Mouse (Mus musculus) gastrocnemius, postnatal 14 days (tissue): ENCODE data around the gene Cmtr1. TPM values are rescaled to one million over a fixed set of nuclear protein-coding genes. Genes with fewer than 3 reads are reported as not detected.
A peak's percentile ranks its signal among the peaks of the same experiment; 100 is the strongest.
"Not testable (repeated sequence)": the region's sequence is repeated elsewhere in the genome, so short reads cannot be mapped to it uniquely, and the experiment has no call there.

Experiments used
- DNase-seq: peaks from one replicate; pipeline ENCODE4 v3.0.0; 2021; ENCODE audit warnings: mixed read lengths
- intact Hi-C: fragments of 180-260 bp; cut with DNase I; formaldehyde crosslinking; loops from one replicate; pipeline ENCODE4 v1.15.1; 2025; ENCODE audit warnings: low total_unique reads
- total RNA-seq, 2 experiments: library from RNA; stranded (reverse); gene quantifications; 2 replicates each; pipeline ENCODE4 v1.2.3; 2021

The Cmtr1 gene
- total RNA-seq, 2 experiments from 2014 or later, result 36.7 to 38.8 TPM

DNA sequence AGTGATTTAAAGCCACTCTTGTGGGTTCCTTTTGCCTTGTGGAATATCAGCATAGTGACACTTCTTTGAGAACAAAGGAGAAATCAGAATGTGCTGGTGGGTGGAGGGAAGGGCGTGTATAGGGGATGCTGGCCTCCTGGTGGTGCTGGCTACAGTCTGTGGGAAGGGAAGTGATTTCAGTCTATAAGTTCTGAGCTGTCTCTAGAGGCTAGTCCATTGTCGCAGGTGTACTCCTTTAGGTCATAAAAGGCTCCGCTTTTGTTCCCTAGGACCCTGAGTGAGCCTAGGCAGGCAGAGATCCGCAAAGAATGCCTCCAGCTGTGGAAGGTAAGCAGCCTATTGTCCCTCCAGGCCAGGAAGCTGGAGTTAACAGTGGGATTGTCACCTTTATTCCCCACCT, 34.1 kb downstream of the Cmtr1 start:
- intact Hi-C loops, result no loop called here
- no peak for DNase-seq

DNA sequence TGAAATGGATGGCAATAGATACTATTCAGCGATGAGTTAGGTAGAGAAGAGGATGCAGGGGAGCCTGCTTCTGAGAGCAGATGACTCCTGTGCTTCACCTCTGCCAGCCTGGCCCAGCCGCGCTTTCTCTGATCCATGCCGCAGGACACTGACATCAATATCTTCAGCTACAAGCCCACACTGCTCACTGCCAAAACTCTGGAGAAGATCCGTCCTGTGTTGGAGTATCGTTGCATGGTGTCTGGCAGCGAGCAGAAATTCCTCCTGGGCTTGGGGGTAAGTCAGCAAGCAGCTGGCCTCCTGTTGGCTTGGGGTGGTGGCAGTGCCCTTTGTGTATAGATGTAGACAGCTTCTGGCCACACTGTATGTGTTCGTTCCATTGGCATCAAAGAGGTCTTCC, 36.5 kb downstream of the Cmtr1 start:
- peak; percentile 59 for DNase-seq
- intact Hi-C loops, result no loop called here

GRCm38 (mm10) chr17:29698421-29698820, 38.0 kb downstream of the Cmtr1 start:
- intact Hi-C loops, result no loop called here

DNA sequence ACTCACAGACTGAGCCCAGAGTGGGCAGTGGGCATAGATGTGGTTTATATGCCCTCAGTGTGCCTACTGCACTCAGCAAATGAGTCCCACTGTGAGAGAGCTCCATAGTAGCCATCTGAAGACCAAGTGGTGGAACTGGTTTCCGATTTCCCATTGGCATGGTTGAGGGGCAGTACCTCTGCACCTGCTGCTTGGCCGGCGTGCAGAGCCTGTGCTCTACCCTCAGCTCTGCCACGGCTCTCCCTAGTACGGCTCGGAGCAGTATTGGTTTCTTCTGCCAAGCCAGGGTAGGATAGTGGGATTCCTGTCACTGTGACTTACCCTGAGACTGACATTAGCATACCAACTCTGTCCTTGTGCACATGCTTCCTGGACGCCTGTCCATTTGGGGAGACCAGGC, 40.2 kb downstream of the Cmtr1 start:
- intact Hi-C loops, result loop anchor here (5.0 kb wide), 1 partner anchor 72 kb away; no protein-coding TSS in a partner anchor
- peak; percentile 41 for DNase-seq

More at GRCm38 (mm10) chr17:29698421-29698820, 38.0 kb downstream of the Cmtr1 start:
- DNase-seq, result no peak

- intact Hi-C loops, result loop anchor here (5.0 kb wide), 1 partner anchor 69 kb away; no protein-coding TSS in a partner anchor
- DNase-seq, result no peak
Measured at GRCm38 (mm10) chr17:29702938-29703710, 42.7 kb downstream of the Cmtr1 start.

DNA sequence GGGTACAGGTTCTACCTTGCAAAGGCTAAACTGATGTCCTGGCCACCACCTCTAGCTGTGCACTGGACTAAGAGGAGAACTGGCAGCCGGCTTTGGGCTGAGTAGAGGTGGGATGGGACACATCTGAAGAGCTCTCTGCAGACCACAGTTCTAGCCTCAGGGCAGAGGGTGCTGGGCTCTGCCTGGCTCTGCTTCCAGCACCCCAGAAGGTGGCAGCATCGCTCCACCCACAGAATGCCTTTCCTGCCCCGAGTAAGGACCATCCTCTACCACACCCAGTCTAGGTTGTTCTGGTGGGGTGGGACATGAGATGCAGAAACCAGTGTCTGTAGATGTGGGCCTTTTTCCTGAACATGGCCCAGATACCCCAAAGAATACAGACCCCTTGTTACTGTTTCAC, 44.4 kb downstream of the Cmtr1 start:
- DNase-seq, result no peak
- intact Hi-C loops, result loop anchor here (5.0 kb wide), 2 partner anchors 68 to 178 kb away; no protein-coding TSS in a partner anchor

DNA sequence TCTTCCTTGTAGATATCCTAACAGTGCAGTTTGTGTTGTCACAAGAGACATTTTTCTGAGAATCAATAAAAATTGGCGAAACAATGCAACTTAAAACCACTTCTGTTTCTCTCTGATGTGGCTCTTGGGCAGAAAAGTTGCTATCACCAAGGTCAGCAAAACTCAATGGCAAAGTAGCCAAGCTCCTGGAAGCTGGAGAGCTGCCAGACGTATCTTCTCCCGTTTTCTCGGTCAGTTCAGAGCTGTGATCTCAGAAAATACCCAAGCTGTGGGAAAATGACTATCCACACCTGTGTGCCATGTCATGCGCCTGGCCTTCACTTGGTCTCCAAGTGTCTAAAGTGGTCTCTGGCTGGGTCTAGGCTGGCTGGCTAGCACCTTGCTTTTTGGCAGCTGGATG, 45.5 kb downstream of the Cmtr1 start:
- DNase-seq, result no peak
- intact Hi-C loops, result loop anchor here (5.0 kb wide), 1 partner anchor 176 kb away; no protein-coding TSS in a partner anchor

DNA sequence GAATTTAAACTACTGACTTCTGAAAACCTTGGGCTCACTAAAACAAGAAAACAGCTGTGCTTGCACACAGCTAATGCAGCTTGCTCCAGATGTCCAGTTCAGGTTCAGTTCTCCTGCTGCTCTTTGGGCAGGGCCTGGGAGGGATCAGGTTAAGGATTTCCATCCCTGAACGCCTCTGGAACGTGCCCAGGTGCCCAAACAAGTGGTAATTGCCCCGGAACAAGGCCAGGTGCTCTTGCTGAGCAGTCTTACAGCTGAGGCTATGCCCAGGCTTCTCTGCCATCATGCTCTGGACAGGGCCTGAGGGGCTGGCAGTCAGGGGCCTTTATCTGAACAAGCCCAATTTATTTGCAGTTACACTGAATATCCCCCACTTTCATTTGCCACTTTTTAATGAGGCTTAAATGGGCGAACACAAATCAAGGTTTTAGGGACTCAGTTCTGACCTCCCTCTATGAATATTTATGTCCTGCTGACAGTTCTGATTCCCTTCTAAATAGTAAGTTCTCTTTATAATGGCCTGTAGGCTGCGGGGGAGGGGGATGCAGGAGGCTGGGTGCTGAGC, 46.7 kb downstream of the Cmtr1 start:
- no peak for DNase-seq
- intact Hi-C loops, result loop anchor here (5.0 kb wide), 1 partner anchor 175 kb away; no protein-coding TSS in a partner anchor

DNA sequence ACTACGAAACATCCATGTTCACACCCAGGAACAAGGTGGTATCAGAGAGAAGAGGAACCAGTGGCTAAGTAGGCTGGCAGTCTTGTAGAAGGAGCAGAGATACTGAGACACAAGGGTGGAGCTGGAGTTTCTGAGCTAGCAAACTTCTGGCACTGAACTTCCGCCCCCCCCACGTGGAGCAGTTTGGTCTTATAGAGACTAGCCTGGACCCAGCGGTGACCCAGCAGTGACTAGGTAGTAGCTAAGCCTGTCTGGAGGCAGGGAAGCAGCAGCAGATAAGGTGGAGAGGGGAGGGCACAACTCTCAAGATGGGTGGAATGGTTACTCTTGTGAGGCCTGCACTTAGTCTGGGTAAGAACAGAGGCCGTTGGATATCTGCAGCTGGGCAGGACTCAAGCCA, 48.4 kb downstream of the Cmtr1 start:
- DNase-seq, result no peak
- intact Hi-C loops, result loop anchor here (5.0 kb wide), 1 partner anchor 174 kb away; no protein-coding TSS in a partner anchor

GRCm38 (mm10) chr17:29710562-29711044, 50.2 kb downstream of the Cmtr1 start:
- intact Hi-C loops, result no loop called here
- no peak for DNase-seq

- DNase-seq, result no peak
- intact Hi-C loops, result no loop called here
Measured at GRCm38 (mm10) chr17:29711076-29711744, 50.8 kb downstream of the Cmtr1 start.

DNA sequence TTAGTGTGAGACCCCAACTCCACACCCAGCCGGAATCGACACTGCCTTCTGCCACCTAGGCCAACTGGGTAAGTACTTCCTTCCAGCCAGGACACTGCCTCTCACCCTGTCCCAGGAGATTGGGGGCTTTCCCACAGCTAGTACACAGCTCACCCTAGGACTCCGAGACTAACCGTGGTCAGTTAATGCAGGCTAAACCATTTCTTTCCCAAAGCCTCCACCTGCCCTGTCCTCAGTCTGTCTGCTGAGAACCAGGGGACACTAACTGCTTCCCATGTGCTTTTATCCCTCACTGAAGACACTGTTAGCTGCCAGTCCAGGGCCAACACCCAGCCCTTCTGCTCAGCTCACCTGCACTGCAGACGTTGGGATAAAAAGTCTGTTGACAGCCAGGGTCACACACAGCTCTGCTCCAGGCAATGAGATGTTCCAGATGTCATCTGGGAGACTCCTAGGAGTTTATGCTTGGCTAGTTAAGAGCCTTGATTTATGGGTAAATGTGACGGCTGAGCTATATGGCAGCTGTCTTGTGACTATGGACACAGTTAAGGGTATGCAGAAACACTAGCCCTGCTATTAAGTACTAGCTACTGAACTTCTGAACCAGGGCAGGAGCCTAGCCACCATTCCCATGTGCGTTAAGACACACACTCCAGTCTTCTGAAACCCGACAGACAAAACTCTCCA, 51.5 kb downstream of the Cmtr1 start:
- intact Hi-C loops, result no loop called here
- DNase-seq, result no peak

DNA sequence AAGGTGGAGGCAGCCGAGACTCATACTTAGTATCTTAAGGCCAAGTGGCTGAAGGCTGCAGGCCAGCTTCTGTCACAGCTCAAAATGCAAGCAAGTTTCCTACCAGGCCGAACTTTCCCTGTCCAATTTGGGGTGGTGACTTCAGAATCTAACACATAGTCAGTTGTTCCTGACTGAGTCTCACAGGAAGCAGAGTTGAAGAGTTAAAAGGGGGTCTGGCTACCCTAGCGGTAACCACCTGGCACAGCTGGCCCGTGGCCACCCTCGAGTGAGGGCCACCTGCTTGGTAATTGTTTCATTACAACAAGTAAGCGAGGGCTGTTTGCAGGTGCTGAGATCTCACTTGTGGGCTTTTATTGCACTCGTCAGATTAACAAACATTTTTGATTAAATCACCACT, 52.2 kb downstream of the Cmtr1 start:
- no peak for DNase-seq
- intact Hi-C loops, result no loop called here

- DNase-seq, intact Hi-C loops: not testable (repeated sequence)
Measured at GRCm38 (mm10) chr17:29713734-29714133, 53.3 kb downstream of the Cmtr1 start.

DNA sequence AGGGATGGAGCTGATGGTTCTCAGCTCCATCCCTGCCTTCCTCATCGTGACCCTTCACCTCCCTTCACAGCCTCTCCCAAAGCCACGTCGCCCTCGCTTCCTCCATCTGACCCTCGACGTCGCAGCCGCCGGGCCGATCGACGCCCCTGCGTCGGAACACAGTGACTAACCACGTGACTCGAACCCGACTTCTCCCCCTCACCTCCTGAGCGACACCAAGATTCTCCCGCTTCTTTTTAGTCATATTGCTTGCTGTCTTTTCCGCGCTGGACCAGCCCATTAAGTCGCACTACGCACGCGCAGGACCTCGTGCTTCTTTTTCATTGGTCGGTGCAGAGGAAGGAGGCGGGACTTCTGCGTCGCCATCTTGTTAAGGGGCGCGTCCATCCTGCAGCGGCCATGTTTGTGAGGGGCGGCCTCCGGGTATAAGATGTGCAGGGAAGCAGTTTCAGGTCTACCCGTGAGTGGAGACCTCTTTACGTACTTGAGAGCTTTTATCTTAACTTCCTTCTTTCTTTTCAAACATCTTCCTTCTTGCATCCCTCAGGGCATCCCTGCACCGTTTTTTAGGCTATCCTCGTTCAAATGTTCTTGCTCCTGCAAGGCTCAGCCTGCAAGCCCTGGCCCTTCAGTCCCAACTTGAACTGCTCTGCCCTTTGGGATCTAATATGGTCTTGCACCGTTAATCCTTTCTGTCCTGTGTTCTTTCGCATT, 56.5 kb downstream of the Cmtr1 start, which contains the start of gene Ccdc167:
Ccdc167 (minus strand) TSS at position 313 of the 714 bp plus-strand sequence.
- intact Hi-C loops, result no loop called here
- peak; percentile 93 for DNase-seq

GRCm38 (mm10) chr17:29718660-29719059, 58.3 kb downstream of the Cmtr1 start:
- no peak for DNase-seq
- intact Hi-C loops, result no loop called here

DNA sequence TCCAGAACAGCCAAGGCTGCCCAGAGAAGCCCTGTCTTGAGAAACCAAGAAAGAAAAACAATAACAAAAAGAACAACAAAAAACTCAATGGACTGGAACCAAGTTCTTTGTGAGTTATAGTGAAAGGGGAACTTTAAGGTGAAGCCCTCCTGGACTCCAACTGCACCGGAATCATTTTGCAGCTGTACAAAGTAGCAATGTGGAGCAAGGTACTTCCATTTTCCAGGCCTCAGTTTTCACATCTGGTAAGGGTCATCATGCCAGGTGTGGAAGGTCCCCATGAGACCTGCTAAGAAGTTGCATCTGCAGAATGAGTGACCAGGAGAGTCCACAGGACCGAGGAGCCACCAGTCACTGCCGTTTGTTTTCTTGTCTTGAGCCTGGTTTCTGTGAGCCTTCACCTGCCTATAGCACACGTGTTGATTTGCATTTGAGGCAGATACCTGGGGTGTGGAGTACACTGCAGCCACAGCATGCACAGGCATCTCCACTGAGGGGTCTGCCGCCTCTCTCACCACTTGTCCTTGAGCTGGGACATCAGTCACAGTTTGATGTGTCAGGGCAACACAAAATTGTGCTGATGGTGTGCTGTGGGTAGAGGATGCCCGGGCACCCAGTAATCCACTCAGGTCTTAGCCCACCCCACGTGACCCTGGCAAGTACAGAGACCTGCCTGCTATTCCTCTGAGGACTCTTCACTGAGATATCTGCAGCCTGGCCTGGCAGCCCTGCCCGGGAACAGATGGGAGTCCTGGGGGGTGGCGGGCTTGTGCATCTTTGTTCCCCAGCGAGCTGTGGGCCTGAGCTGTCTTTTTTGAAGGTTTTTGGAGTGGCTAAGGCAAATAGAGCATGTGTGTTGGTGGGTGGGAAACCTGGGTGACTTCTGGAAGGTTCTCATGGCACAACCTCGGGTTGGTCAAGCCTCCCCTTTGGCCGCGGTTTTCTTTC, 59.5 kb downstream of the Cmtr1 start:
- intact Hi-C loops, result no loop called here
- DNase-seq, result no peak
